Mouse (Mus musculus) left cerebral cortex, postnatal 4 days (tissue): ENCODE results near the gene Rtn4rl1. TPM values are rescaled to one million over a fixed set of nuclear protein-coding genes. Genes with fewer than 3 reads are reported as not detected.

Source experiments
- DNase-seq: peaks from one replicate; pipeline ENCODE4 v3.0.0-alpha.2; 2022
- intact Hi-C: fragments of 180-260 bp; cut with DNase I; formaldehyde crosslinking; loops from one replicate; pipeline ENCODE4 v1.15.1; 2025
- total RNA-seq, 2 experiments: library from RNA; stranded (reverse); gene quantifications; 2 replicates each; pipeline ENCODE4 v1.2.3; 2021

Gene Rtn4rl1
- total RNA-seq, 2 experiments from 2014 or later, result 31.6 to 35.4 TPM

GRCm38 (mm10) chr11:75183917-75184570 is 9.5 kb upstream of the Rtn4rl1 start:
- intact Hi-C loops, result loop anchor here (5.0 kb wide), 1 partner anchor 273 kb away; no protein-coding TSS in a partner anchor
- DNase-seq, result no peak

GRCm38 (mm10) chr11:75184573-75184972 is 9.0 kb upstream of the Rtn4rl1 start:
- DNase-seq, result no peak
- intact Hi-C loops, result loop anchor here (5.0 kb wide), 1 partner anchor 273 kb away; no protein-coding TSS in a partner anchor

GRCm38 (mm10) chr11:75184986-75185385 is 8.6 kb upstream of the Rtn4rl1 start:
- intact Hi-C loops, result loop anchor here (5.0 kb wide), 1 partner anchor 272 kb away; no protein-coding TSS in a partner anchor
- no peak for DNase-seq

GRCm38 (mm10) chr11:75189713-75190370 is 3.7 kb upstream of the Rtn4rl1 start:
- intact Hi-C loops, result loop anchor here (2.0 kb wide), 1 partner anchor 99 kb away; no protein-coding TSS in a partner anchor
- no peak for DNase-seq

GRCm38 (mm10) chr11:75190371-75190724 is 3.2 kb upstream of the Rtn4rl1 start:
- DNase-seq, result peak; percentile 84
- intact Hi-C loops, result no loop called here

- intact Hi-C loops, result no loop called here
- DNase-seq, result no peak
These were observed 2.6 kb upstream of the Rtn4rl1 start, which contains the start of gene Dph1 for GRCm38 (mm10) chr11:75190905-75191441. TSS of gene Dph1 (minus strand) at chr11:75191241.

GRCm38 (mm10) chr11:75191841-75192240 is 1.7 kb upstream of the Rtn4rl1 start:
- DNase-seq, result no peak
- intact Hi-C loops, result no loop called here

GRCm38 (mm10) chr11:75192336-75193214 is 1.0 kb upstream of the Rtn4rl1 start:
- intact Hi-C loops, result no loop called here
- DNase-seq, result peak; percentile 83

- intact Hi-C loops, result no loop called here
- DNase-seq, result no peak
These were observed 702 bp downstream of the Rtn4rl1 start for GRCm38 (mm10) chr11:75194121-75194849.

- intact Hi-C loops, result no loop called here
- DNase-seq, result peak; percentile 62
These were observed 1.4 kb downstream of the Rtn4rl1 start for GRCm38 (mm10) chr11:75194850-75195461.

GRCm38 (mm10) chr11:75196131-75196530 is 2.5 kb downstream of the Rtn4rl1 start:
- no peak for DNase-seq
- intact Hi-C loops, result no loop called here

- intact Hi-C loops, result no loop called here
- DNase-seq, result no peak
These were observed 4.4 kb downstream of the Rtn4rl1 start for GRCm38 (mm10) chr11:75197956-75198355.

- DNase-seq, result peak; percentile 51
These were observed 5.2 kb downstream of the Rtn4rl1 start for GRCm38 (mm10) chr11:75198792-75199191.

GRCm38 (mm10) chr11:75199951-75200350 is 6.4 kb downstream of the Rtn4rl1 start:
- no peak for DNase-seq
- intact Hi-C loops, result no loop called here

More at GRCm38 (mm10) chr11:75198792-75199191, 5.2 kb downstream of the Rtn4rl1 start:
- intact Hi-C loops, result no loop called here

GRCm38 (mm10) chr11:75200935-75201334 is 7.4 kb downstream of the Rtn4rl1 start:
- no peak for DNase-seq
- intact Hi-C loops, result no loop called here

- intact Hi-C loops, result no loop called here
These were observed 8.1 kb downstream of the Rtn4rl1 start for GRCm38 (mm10) chr11:75201721-75202120.

GRCm38 (mm10) chr11:75203926-75204325 is 10.3 kb downstream of the Rtn4rl1 start:
- intact Hi-C loops, result no loop called here

More at GRCm38 (mm10) chr11:75201721-75202120, 8.1 kb downstream of the Rtn4rl1 start:
- DNase-seq, result no peak

GRCm38 (mm10) chr11:75204472-75204871 is 10.9 kb downstream of the Rtn4rl1 start:
- no peak for DNase-seq
- intact Hi-C loops, result no loop called here

More at GRCm38 (mm10) chr11:75203926-75204325, 10.3 kb downstream of the Rtn4rl1 start:
- DNase-seq, result no peak

- no peak for DNase-seq
- intact Hi-C loops, result no loop called here
These were observed 12.8 kb downstream of the Rtn4rl1 start for GRCm38 (mm10) chr11:75206347-75206746.

- intact Hi-C loops, result no loop called here
These were observed 15.8 kb downstream of the Rtn4rl1 start for GRCm38 (mm10) chr11:75209363-75209762.

More at GRCm38 (mm10) chr11:75209363-75209762, 15.8 kb downstream of the Rtn4rl1 start:
- DNase-seq, result no peak
